Mouse (Mus musculus): ENCODE results near the gene Gm10668. TPM values are rescaled to one million over a fixed set of nuclear protein-coding genes. Genes with fewer than 3 reads are reported as not detected.
"Not testable (repeated sequence)": the region's sequence is repeated elsewhere in the genome, so short reads cannot be mapped to it uniquely, and the experiment has no call there.

Gm10668 gene
- not detected for polyA plus RNA-seq (2017; shearing (Covaris generic))

- not testable (repeated sequence) for ATAC-seq
These were observed at the start of gene Gm10668 for GRCm38 (mm10) chr7:20730524-20730923. Gm10668 (minus strand) TSS chr7:20730624.

GRCm38 (mm10) chr7:20770885-20771284 lies 40.5 kb upstream of the Gm10668 start, which contains the start of gene Vmn1r112:
Vmn1r112 (plus strand) TSS chr7:20771185.
- ATAC-seq: not testable (repeated sequence)

DNA sequence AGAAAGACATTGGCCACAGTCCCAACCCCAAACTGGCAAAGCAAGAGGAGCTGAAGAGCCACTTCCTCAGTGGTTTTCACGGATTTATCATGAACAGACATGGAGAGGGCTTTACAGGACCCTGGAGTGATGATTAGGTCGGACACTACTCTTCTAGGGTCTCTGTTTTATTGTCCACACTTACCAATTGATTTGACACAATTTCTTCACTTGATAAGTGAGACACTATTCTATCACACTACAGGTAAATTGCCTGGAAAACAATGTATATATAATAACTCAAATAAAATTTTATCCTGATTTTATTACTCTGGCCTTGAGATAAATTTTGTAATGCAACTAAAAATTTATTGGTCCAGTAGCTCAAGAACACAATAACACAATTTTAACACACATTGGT lies 27.3 kb downstream of the Gm10668 start, which contains the start of gene Vmn1r111:
Gene Vmn1r111 (minus strand): TSS at position 101 of the 400 bp plus-strand sequence.
- not testable (repeated sequence) for ATAC-seq

Other genes starting within 250 kb of the Gm10668 start
- not detected for gene Vmn1r103, start 220.1 kb downstream of the Gm10668 start, polyA plus RNA-seq (2017; shearing (Covaris generic))
- gene Vmn1r104, start 196.8 kb downstream of the Gm10668 start, polyA plus RNA-seq (2017; shearing (Covaris generic)): not detected
- not detected for gene Gm5726, start 184.9 kb downstream of the Gm10668 start, polyA plus RNA-seq (2017; shearing (Covaris generic))
- not detected for gene Gm4141, start 154.4 kb downstream of the Gm10668 start, polyA plus RNA-seq (2017; shearing (Covaris generic))
- not detected for gene Gm4513, start 131.6 kb downstream of the Gm10668 start, polyA plus RNA-seq (2017; shearing (Covaris generic))
- gene Vmn1r107, start 61.7 kb downstream of the Gm10668 start, polyA plus RNA-seq (2017; shearing (Covaris generic)): not detected
- gene Vmn1r111, start 27.4 kb downstream of the Gm10668 start, polyA plus RNA-seq (2017; shearing (Covaris generic)): not detected
- gene Vmn1r112, start 40.6 kb upstream of the Gm10668 start, polyA plus RNA-seq (2017; shearing (Covaris generic)): not detected
- gene Vmn1r113, start 56.7 kb upstream of the Gm10668 start, polyA plus RNA-seq (2017; shearing (Covaris generic)): not detected
- not detected for gene Vmn1r114, start 81.6 kb upstream of the Gm10668 start, polyA plus RNA-seq (2017; shearing (Covaris generic))
- gene Vmn1r115, start 114.4 kb upstream of the Gm10668 start, polyA plus RNA-seq (2017; shearing (Covaris generic)): not detected
- gene Vmn1r116, start 141.6 kb upstream of the Gm10668 start, polyA plus RNA-seq (2017; shearing (Covaris generic)): not detected
- not detected for gene Vmn1r117, start 153.5 kb upstream of the Gm10668 start, polyA plus RNA-seq (2017; shearing (Covaris generic))
- gene Vmn1r118, start 181.7 kb upstream of the Gm10668 start, polyA plus RNA-seq (2017; shearing (Covaris generic)): not detected